Mouse (Mus musculus) heart, postnatal 0 days (tissue): ENCODE measurements around the gene Rplp0.
"Not testable (repeated sequence)": the region's sequence is repeated elsewhere in the genome, so short reads cannot be mapped to it uniquely, and the experiment has no call there.

Source experiments
- CTCF ChIP-seq: IDR thresholded peaks from 2 replicates; pipeline ENCODE4 v1.5.1; 2016; ENCODE audit warnings: antibody characterized with exemption, control low read depth, low read depth
- EP300 ChIP-seq: IDR thresholded peaks from 2 replicates; pipeline ENCODE4 v1.6.1; 2016; ENCODE audit warnings: antibody characterized with exemption, low read depth

DNA sequence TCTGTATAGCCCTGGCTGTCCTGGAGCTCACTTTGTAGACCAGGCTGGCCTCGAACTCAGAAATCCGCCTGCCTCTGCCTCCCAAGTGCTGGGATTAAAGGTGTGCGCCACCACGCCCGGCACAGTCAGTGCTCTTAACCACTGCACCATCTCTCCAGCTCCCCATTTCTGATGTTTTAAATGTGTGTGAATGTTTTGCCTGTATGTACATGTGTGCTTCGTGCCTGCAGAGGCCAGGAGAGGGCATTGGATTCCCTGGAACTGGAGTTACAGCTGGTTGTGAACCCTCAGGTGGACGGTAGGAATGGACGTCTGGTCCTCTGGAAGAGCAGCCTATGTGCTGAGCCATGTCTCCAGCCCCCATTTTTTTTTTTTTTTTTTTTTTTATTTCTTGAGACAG lies 41.1 kb upstream of the Rplp0 start:
- TF ChIP-seq CTCF, EP300: not testable (repeated sequence)
